Mouse (Mus musculus) regulatory T cell (primary cell): ENCODE measurements around the gene Cntnap1.

Source experiments
- in situ Hi-C: fragments of 300-600 bp; cut with MboI, MseI; formaldehyde crosslinking; loops from one replicate; pipeline ENCODE4 v1.15.1; 2025; ENCODE audit warnings: high pct_unique_total_duplicates

Cntnap1 gene

GRCm38 (mm10) chr11:101211970-101212369 is 41.6 kb downstream of the Cntnap1 start:
- in situ Hi-C loops: no loop called here

GRCm38 (mm10) chr11:101216936-101217335 is 46.6 kb downstream of the Cntnap1 start:
- in situ Hi-C loops: no loop called here

- in situ Hi-C loops: no loop called here
Observed at GRCm38 (mm10) chr11:101218436-101219055, 48.2 kb downstream of the Cntnap1 start.

GRCm38 (mm10) chr11:101220853-101221252 is 50.5 kb downstream of the Cntnap1 start:
- in situ Hi-C loops: no loop called here

GRCm38 (mm10) chr11:101221306-101221986 is 51.1 kb downstream of the Cntnap1 start:
- in situ Hi-C loops: no loop called here

- in situ Hi-C loops: no loop called here
Observed at GRCm38 (mm10) chr11:101224337-101224736, 54.0 kb downstream of the Cntnap1 start.

- in situ Hi-C loops: no loop called here
Observed at GRCm38 (mm10) chr11:101225331-101226064, 55.2 kb downstream of the Cntnap1 start.

- in situ Hi-C loops: no loop called here
Observed at GRCm38 (mm10) chr11:101226065-101226701, 55.9 kb downstream of the Cntnap1 start, which contains the start of gene Ezh1. Gene Ezh1 (minus strand): TSS chr11:101226463.

- in situ Hi-C loops: no loop called here
Observed at GRCm38 (mm10) chr11:101229361-101229900, 59.1 kb downstream of the Cntnap1 start.

- in situ Hi-C loops: no loop called here
Observed at GRCm38 (mm10) chr11:101230061-101230511, 59.8 kb downstream of the Cntnap1 start.

GRCm38 (mm10) chr11:101230526-101230925 is 60.2 kb downstream of the Cntnap1 start:
- in situ Hi-C loops: no loop called here

GRCm38 (mm10) chr11:101230991-101231871 is 60.9 kb downstream of the Cntnap1 start:
- in situ Hi-C loops: no loop called here

GRCm38 (mm10) chr11:101232010-101232839 is 61.9 kb downstream of the Cntnap1 start:
- in situ Hi-C loops: no loop called here

GRCm38 (mm10) chr11:101233240-101233639 is 62.9 kb downstream of the Cntnap1 start:
- in situ Hi-C loops: no loop called here

GRCm38 (mm10) chr11:101234124-101234523 is 63.8 kb downstream of the Cntnap1 start:
- in situ Hi-C loops: no loop called here

GRCm38 (mm10) chr11:101235429-101235828 is 65.1 kb downstream of the Cntnap1 start:
- in situ Hi-C loops: loop anchor here (5.0 kb wide), 1 partner anchor 53 kb away; no protein-coding TSS in a partner anchor

- in situ Hi-C loops: loop anchor here (5.0 kb wide), 1 partner anchor 54 kb away; no protein-coding TSS in a partner anchor
Observed at GRCm38 (mm10) chr11:101236782-101237181, 66.5 kb downstream of the Cntnap1 start.

- in situ Hi-C loops: loop anchor here (5.0 kb wide), 1 partner anchor 56 kb away; no protein-coding TSS in a partner anchor
Observed at GRCm38 (mm10) chr11:101238071-101238647, 67.8 kb downstream of the Cntnap1 start.
